Mouse (Mus musculus): ENCODE data around the gene Raly.
"Not testable (repeated sequence)": the region's sequence is repeated elsewhere in the genome, so short reads cannot be mapped to it uniquely, and the experiment has no call there.

DNA sequence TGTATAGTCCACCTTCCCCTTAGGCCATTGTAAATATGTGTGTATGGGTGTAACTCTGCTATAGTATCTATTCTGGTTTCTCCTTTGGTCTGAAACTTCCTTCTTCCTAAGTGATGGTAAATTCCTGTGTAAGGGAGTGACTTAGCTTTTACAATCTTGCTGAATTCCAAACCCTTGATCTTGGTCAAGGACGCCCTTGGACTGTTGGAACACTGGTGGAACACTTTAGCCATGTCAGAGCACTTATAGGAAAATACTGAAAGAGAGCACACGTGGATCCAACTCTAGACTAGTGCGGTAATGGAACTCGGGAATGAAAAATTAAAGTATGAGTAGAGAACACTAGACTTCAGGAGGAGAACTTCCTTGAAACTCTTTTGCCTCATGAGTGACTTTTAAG, 108.5 kb downstream of the Raly start:
- TF ChIP-seq CTCF (IDR thresholded peaks at IDR 0.05; ENCODE audit: insufficient read depth, low read length); POLR2A (IDR thresholded peaks at IDR 0.05; ENCODE audit: borderline replicate concordance, extremely low read depth, low read depth, low read length): not testable (repeated sequence)
